Mouse (Mus musculus) thymus, adult 2 months (tissue): ENCODE data around the gene Rrp36.

Experiments used
- CTCF ChIP-seq: fragments of 200-500 bp; IDR thresholded peaks from 2 replicates; pipeline ENCODE4 v1.5.1; 2012; ENCODE audit warnings: mild to moderate bottlenecking, control low read depth, low read length, moderate library complexity, borderline replicate concordance; ENCODE audit not compliant: control insufficient read depth, poor library complexity, insufficient read depth; ENCODE audit errors: extremely low read depth
- POLR2A ChIP-seq: fragments of 200-500 bp; IDR thresholded peaks from 2 replicates; pipeline ENCODE4 v1.6.1; 2012; ENCODE audit warnings: mild to moderate bottlenecking, low read length, control low read depth, moderate library complexity; ENCODE audit not compliant: control insufficient read depth, poor library complexity, insufficient read depth; ENCODE audit errors: extremely low read depth

DNA sequence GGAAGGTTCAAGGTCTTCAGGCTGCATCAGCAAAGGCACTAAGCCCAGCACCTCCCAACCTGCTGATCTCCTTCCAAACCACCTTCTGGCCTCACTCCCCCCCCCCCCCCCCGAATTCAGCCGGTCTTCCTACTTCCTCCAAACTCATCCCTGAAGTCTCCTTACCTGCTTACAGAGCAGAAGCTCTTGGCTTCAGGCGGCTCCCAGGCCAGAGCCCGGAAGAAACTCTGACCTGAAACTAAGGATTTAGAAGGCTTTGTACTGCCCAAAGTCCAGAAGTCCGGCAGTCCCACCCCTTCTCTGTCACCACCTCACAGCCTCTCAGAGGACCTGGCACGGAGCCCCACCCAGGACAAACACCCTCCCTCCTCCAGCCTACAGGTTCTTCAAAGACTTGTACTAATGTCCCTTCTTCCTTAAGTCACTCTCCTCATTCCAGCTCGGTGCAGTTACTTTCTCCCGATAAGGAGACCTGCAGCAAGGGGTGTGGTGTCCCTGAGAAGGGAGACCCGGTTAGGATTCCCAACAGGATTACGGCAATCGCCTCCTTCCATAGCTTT is 29.2 kb downstream of the Rrp36 start:
- TF ChIP-seq POLR2A (no peak), CTCF (no peak)
